ENCODE assay signal across 12 mouse cellular contexts in the genomic region with DNA sequence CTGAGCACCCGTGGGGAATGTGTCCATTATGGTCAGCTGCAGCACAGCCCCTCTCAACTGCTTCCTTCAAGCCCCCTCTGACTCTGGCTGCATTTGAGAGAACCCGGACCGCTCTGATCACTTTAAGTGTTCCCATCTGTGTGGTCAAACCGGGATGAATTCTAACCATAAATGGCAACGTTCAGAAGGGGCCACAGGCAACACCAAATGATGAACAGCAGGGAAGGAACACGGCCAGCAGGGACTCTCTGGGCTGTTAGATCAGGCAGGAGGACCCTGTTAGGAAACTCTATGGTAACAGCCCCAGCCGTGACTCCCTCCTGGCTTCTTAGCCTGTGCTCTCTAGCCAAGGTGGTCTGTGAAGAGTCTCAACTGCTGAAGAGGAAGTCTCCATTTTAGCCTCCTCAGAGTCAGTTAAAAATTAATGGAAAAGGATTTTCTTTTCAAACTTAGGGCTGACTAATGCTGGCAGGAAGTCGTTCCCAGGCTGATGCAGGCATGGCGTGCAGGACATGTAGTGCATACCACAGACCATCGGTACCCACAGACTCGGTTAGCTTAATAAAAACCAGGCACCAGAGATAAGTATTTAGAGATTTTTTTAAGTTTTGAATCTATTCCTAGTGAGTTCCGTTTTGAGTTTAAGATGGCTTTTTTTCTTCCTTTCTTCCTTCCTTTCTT. TPM values are rescaled to one million over a fixed set of nuclear protein-coding genes. Genes with fewer than 3 reads are reported as not detected.
DNase-seq lines count a peak whose midpoint lies in the region; ATAC-seq lines count a peak whose summit lies in the region.
"Had no signal": no experiment of that assay in that cellular context is flagged by ENCODE, and none has a peak within 500 bp of the region (broad histone marks: within the 10 kb centered on the region; RNA-seq: fewer than 3 reads in every experiment).

No protein-coding gene starts in this region.

- no peak for DNase-seq in kidney, postnatal 10 days
- no peak for DNase-seq in layer of hippocampus, adult 9-10 months (ENCODE audit: low spot score)
- DNase-seq: gastrocnemius, postnatal 25 days had no signal

- no peak overlapping the region for H3K4me3 ChIP-seq in kidney, embryonic 15.5 days (replicated peaks)
- no peak overlapping the region for H3K4me3 ChIP-seq in embryonic facial prominence, embryonic 13.5 days
- H3K4me3 ChIP-seq in limb, embryonic 13.5 days, result no peak overlapping the region
- no peak overlapping the region for H3K4me3 ChIP-seq in stomach, embryonic 14.5 days (ENCODE audit: low read depth, low read length)
- no peak overlapping the region for H3K4me3 ChIP-seq in midbrain, embryonic 15.5 days
- H3K4me3 ChIP-seq: erythroblast, embryonic 14.5 days had no signal

- H3K27me3 ChIP-seq in kidney, embryonic 15.5 days, result no peaks in the 10 kb centered on the region
- no peaks in the 10 kb centered on the region for H3K27me3 ChIP-seq in embryonic facial prominence, embryonic 13.5 days
- no peaks in the 10 kb centered on the region for H3K27me3 ChIP-seq in limb, embryonic 13.5 days
- H3K27me3 ChIP-seq in stomach, embryonic 14.5 days (ENCODE audit: control insufficient read depth, insufficient read depth, low read length), result no peaks in the 10 kb centered on the region
- no peaks in the 10 kb centered on the region for H3K27me3 ChIP-seq in midbrain, embryonic 15.5 days (replicated peaks)

- no peaks in the 10 kb centered on the region for H3K36me3 ChIP-seq in kidney, embryonic 15.5 days
- H3K36me3 ChIP-seq in embryonic facial prominence, embryonic 13.5 days, result no peaks in the 10 kb centered on the region
- H3K36me3 ChIP-seq in limb, embryonic 13.5 days, result no peaks in the 10 kb centered on the region
- no peaks in the 10 kb centered on the region for H3K36me3 ChIP-seq in stomach, embryonic 14.5 days (ENCODE audit: control insufficient read depth, insufficient read depth, low read length)
- no peaks in the 10 kb centered on the region for H3K36me3 ChIP-seq in midbrain, embryonic 15.5 days (replicated peaks)

- H3K27ac ChIP-seq in kidney, embryonic 15.5 days, result peak overlapping the region; percentile 22; the same call in 1 of the 2 replicates
- H3K27ac ChIP-seq in embryonic facial prominence, embryonic 13.5 days, result peak overlapping the region; percentile 88
- H3K27ac ChIP-seq in limb, embryonic 13.5 days, result peak overlapping the region; percentile 77; the same call in 1 of the 2 replicates
- H3K27ac ChIP-seq in stomach, embryonic 14.5 days (ENCODE audit: low read length), result peak overlapping the region; percentile 94
- H3K27ac ChIP-seq in midbrain, embryonic 15.5 days, result no peak overlapping the region
- H3K27ac ChIP-seq: hindbrain, embryonic 14.5 days had no signal

- H3K4me2 ChIP-seq in kidney, embryonic 15.5 days, result no peak overlapping the region
- H3K4me2 ChIP-seq in embryonic facial prominence, embryonic 13.5 days, result peak overlapping the region; percentile 29; the same call in 1 of the 2 replicates
- H3K4me2 ChIP-seq in limb, embryonic 13.5 days (replicated peaks), result peak overlapping the region; percentile 38
- H3K4me2 ChIP-seq in stomach, embryonic 14.5 days (replicated peaks; ENCODE audit: low read depth, low read length), result no peak overlapping the region
- H3K4me2 ChIP-seq in midbrain, embryonic 15.5 days, result no peak overlapping the region
- H3K4me2 ChIP-seq: hindbrain, embryonic 14.5 days had no signal

- peaks cover 10% of the 10 kb centered on the region; the same call in 1 of the 2 replicates for H3K4me1 ChIP-seq in kidney, embryonic 15.5 days
- peaks cover 45% of the 10 kb centered on the region for H3K4me1 ChIP-seq in embryonic facial prominence, embryonic 13.5 days
- H3K4me1 ChIP-seq in limb, embryonic 13.5 days, result peaks cover 31% of the 10 kb centered on the region
- H3K4me1 ChIP-seq in stomach, embryonic 14.5 days (ENCODE audit: control insufficient read depth, insufficient read depth, low read length), result peaks cover 23% of the 10 kb centered on the region
- no peaks in the 10 kb centered on the region for H3K4me1 ChIP-seq in midbrain, embryonic 15.5 days

- ATAC-seq in kidney, embryonic 15.5 days (replicated peaks; ENCODE audit: low FRiP score), result no peak
- no peak for ATAC-seq in embryonic facial prominence, embryonic 13.5 days (ENCODE audit: insufficient number of reproducible peaks, insufficient read depth, low FRiP score, low TSS enrichment, low read depth)
- peak; percentile 70 for ATAC-seq in limb, embryonic 13.5 days (ENCODE audit: low FRiP score, low read depth)
- ATAC-seq in stomach, embryonic 14.5 days (ENCODE audit: insufficient number of reproducible peaks, insufficient read depth, low FRiP score, low read depth), result peak; percentile 78; the same call in 1 of the 2 replicates
- ATAC-seq in megakaryocyte-erythroid progenitor cell, adult 5-6 weeks (replicated peaks; ENCODE audit: low FRiP score, low TSS enrichment, poor library complexity, severe bottlenecking), result no peak
- ATAC-seq in midbrain, embryonic 15.5 days (replicated peaks), result no peak
- ATAC-seq: activated CD4-positive, CD25-positive, alpha-beta regulatory T cell, adult 4 months had no signal

- 56% methylated on average over 12 of the region's 12 CpGs for WGBS in kidney, embryonic 15.5 days
- WGBS in embryonic facial prominence, embryonic 13.5 days, result 22% methylated on average over 12 of the region's 12 CpGs
- WGBS in limb, embryonic 13.5 days, result 19% methylated on average over 12 of the region's 12 CpGs
- WGBS in stomach, embryonic 14.5 days, result 33% methylated on average over 12 of the region's 12 CpGs
- WGBS in midbrain, embryonic 15.5 days, result 74% methylated on average over 12 of the region's 12 CpGs

- H3K9ac ChIP-seq in kidney, embryonic 15.5 days, result no peak overlapping the region
- H3K9ac ChIP-seq in embryonic facial prominence, embryonic 13.5 days, result no peak overlapping the region
- H3K9ac ChIP-seq in limb, embryonic 13.5 days, result no peak overlapping the region
- no peak overlapping the region for H3K9ac ChIP-seq in stomach, embryonic 14.5 days (replicated peaks; ENCODE audit: low read depth, low read length)
- H3K9ac ChIP-seq in midbrain, embryonic 15.5 days, result no peak overlapping the region
- H3K9ac ChIP-seq: hindbrain, embryonic 14.5 days had no signal

- H3K9me3 ChIP-seq in kidney, embryonic 15.5 days (replicated peaks), result no peaks in the 10 kb centered on the region
- H3K9me3 ChIP-seq in embryonic facial prominence, embryonic 13.5 days, result no peaks in the 10 kb centered on the region
- no peaks in the 10 kb centered on the region for H3K9me3 ChIP-seq in limb, embryonic 13.5 days
- no peaks in the 10 kb centered on the region for H3K9me3 ChIP-seq in stomach, embryonic 14.5 days (ENCODE audit: control insufficient read depth, low read depth, low read length)
- H3K9me3 ChIP-seq in midbrain, embryonic 15.5 days, result no peaks in the 10 kb centered on the region

RNA-seq across cellular contexts. Expression of a gene that starts 27.4 kb away (rescaled TPM):
- 61.9 and 88.8 TPM in 2 replicates for polyA plus RNA-seq in kidney, embryonic 15.5 days (2015; fragmentation: Nextera tagmentation; extraction: Ambion mirVana)
- polyA plus RNA-seq in embryonic facial prominence, embryonic 13.5 days (2015; fragmentation: Nextera tagmentation; extraction: Ambion mirVana), result 173 and 181 TPM in 2 replicates
- 126 and 128 TPM in 2 replicates for polyA plus RNA-seq in limb, embryonic 13.5 days (2015; fragmentation: Nextera tagmentation; extraction: Ambion mirVana)
- polyA plus RNA-seq in stomach, embryonic 14.5 days (2014; fragmentation: Nextera tagmentation; extraction: Ambion mirVana), result 148 and 176 TPM in 2 replicates
- total RNA-seq in megakaryocyte-erythroid progenitor cell, adult 5-6 weeks (2014; fragmentation: Nextera tagmentation), result 0.70 TPM in 1 of 2 replicates, not detected in the other
- not detected in 2 replicates for total RNA-seq in megakaryocyte-erythroid progenitor cell, adult 5-6 weeks (2017)
- 17.0 and 19.1 TPM in 2 replicates for polyA plus RNA-seq in midbrain, embryonic 15.5 days (2015; fragmentation: Nextera tagmentation; extraction: Ambion mirVana)
- polyA plus RNA-seq: erythroblast, embryonic 14.5 days had no signal

Comparison
In these comparisons a context has a peak if more than half of its experiments do, and no peak if none do; other contexts are left out.
1. ATAC-seq: peak in limb, embryonic 13.5 days (single experiment) and stomach, embryonic 14.5 days (single experiment); none in kidney, embryonic 15.5 days (single experiment), embryonic facial prominence, embryonic 13.5 days (single experiment), megakaryocyte-erythroid progenitor cell, adult 5-6 weeks (single experiment) and midbrain, embryonic 15.5 days (single experiment).
2. H3K4me2 ChIP-seq: peak in embryonic facial prominence, embryonic 13.5 days (single experiment) and limb, embryonic 13.5 days (single experiment); none in kidney, embryonic 15.5 days (single experiment), stomach, embryonic 14.5 days (single experiment) and midbrain, embryonic 15.5 days (single experiment).